Mouse (Mus musculus): ENCODE data around the gene Rd3. TPM values are rescaled to one million over a fixed set of nuclear protein-coding genes. Genes with fewer than 3 reads are reported as not detected.
A peak's percentile ranks its signal among the peaks of the same experiment; 100 is the strongest.

Rd3 gene
- polyA plus RNA-seq, 1 experiment = not detected

DNA sequence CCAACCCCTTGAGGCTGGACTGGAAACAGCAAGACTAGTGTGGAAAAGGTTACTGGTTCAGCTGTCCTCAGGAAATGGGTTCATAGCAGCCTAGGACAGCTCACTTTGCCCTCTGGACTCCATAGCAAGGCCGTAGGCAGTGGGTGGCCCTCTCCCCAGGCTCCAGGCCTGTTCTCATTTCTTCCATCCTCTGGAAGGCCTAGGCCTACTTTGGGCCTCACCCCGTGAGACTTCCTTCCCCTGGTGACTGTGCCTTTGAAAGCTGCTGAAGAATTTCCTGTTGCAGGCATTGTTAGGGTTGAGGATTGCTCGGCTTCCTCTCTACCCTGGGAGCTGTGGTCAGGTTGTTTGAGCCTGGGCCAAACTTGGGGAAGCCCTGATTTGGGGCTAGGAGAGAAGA is 22.1 kb upstream of the Rd3 start:
- peaks cover 9% of the 10 kb centered on the region for H3K4me1 ChIP-seq (ENCODE audit: control insufficient read depth, insufficient read depth, low read length)
- no peak overlapping the region for H3K4me3 ChIP-seq (replicated peaks; ENCODE audit: control insufficient read depth, low read depth, low read length)
- H3K27ac ChIP-seq (ENCODE audit: control insufficient read depth, insufficient read depth, low read depth, low read length, poor library complexity) = peak overlapping the region; percentile 82
- TF ChIP-seq CTCF (IDR thresholded peaks at IDR 0.05; ENCODE audit: control insufficient read depth, insufficient read depth, low read length) = no peak
- no peak for TF ChIP-seq POLR2A (IDR thresholded peaks at IDR 0.05; ENCODE audit: borderline replicate concordance, control insufficient read depth, low read depth, low read length)
- WGBS = 1% methylated on average over 3 of the region's 3 CpGs

DNA sequence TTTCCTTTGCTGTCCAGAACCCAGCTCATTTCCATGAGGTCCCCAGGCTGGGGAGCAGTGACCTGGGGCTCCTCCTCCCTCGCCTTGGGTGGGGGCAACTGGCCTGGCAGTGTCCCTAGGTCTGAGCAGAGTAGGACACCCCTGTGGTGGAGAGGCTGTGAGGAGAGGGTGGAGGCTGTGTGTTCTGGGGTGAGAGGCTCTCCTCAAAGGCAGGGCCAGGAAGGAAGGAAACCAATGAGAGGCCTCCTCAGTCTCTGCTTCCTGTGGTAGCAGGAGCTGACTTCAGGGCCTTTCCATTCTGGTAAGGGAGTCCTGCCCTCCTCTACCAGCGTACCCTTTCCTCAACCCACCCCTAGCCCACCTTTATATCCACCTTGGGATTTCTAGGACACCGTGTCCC is 20.9 kb upstream of the Rd3 start:
- Histone ChIP-seq H3K27ac (ENCODE audit: control insufficient read depth, insufficient read depth, low read depth, low read length, poor library complexity) (peak overlapping the region; percentile 82), H3K4me1 (ENCODE audit: control insufficient read depth, insufficient read depth, low read length) (peaks cover 9% of the 10 kb centered on the region), H3K4me3 (replicated peaks; ENCODE audit: control insufficient read depth, low read depth, low read length) (peak overlapping the region; percentile 45)
- 24% methylated on average over 3 of the region's 3 CpGs for WGBS
- no peak for TF ChIP-seq CTCF (IDR thresholded peaks at IDR 0.05; ENCODE audit: control insufficient read depth, insufficient read depth, low read length)
- no peak for TF ChIP-seq POLR2A (IDR thresholded peaks at IDR 0.05; ENCODE audit: borderline replicate concordance, control insufficient read depth, low read depth, low read length)

DNA sequence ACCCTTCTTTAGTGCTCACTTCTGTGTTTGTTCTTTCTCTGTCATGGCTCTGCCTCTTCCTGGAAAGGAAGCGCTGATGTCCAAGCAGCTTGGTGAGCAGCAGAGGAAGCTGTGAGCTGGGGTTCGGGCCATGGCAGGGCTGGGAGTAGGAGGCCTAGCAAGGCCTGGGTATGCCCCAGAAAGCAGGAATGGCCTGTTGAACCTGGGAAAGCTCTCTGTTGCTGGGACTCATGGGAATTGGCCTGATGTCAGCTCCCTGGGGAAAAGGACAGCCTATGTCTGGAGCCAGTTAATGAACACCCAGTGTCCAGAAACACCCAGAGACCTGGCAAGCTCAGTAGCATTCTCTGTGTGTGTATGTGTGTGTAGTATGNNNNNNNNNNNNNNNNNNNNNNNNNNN is 20.3 kb upstream of the Rd3 start:
- Histone ChIP-seq H3K27ac (ENCODE audit: control insufficient read depth, insufficient read depth, low read depth, low read length, poor library complexity) (peak overlapping the region; percentile 82), H3K4me3 (replicated peaks; ENCODE audit: control insufficient read depth, low read depth, low read length) (peak overlapping the region; percentile 24), H3K4me1 (ENCODE audit: control insufficient read depth, insufficient read depth, low read length) (peaks cover 9% of the 10 kb centered on the region)
- WGBS = 48% methylated on average over 2 of the region's 2 CpGs
- TF ChIP-seq POLR2A (IDR thresholded peaks at IDR 0.05; ENCODE audit: borderline replicate concordance, control insufficient read depth, low read depth, low read length) (no peak), CTCF (IDR thresholded peaks at IDR 0.05; ENCODE audit: control insufficient read depth, insufficient read depth, low read length) (no peak)

DNA sequence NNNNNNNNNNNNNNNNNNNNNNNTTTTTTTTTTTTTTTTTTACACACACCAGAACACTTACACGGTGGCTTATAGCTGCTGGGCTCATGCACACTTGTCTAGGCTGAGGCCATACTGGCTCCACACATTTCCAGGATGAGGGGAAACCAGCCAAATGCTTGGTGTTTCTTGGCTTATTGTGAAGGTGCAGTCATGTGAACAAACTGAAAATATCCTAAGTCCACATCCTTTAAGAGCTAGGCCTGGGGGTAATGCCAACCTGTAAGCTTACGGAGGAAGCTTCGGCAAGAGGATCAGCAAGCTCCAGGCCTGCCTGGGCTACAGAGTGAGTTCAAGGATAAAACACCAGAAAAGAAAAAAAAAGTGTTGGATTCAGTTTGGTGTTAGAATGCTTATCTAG is 19.8 kb upstream of the Rd3 start:
- Histone ChIP-seq H3K4me1 (ENCODE audit: control insufficient read depth, insufficient read depth, low read length) (peaks cover 9% of the 10 kb centered on the region), H3K27ac (ENCODE audit: control insufficient read depth, insufficient read depth, low read depth, low read length, poor library complexity) (no peak overlapping the region; the same call in 1 of the 2 replicates), H3K4me3 (replicated peaks; ENCODE audit: control insufficient read depth, low read depth, low read length) (no peak overlapping the region)
- no peak for TF ChIP-seq POLR2A (IDR thresholded peaks at IDR 0.05; ENCODE audit: borderline replicate concordance, control insufficient read depth, low read depth, low read length)
- no peak for TF ChIP-seq CTCF (IDR thresholded peaks at IDR 0.05; ENCODE audit: control insufficient read depth, insufficient read depth, low read length)
- 70% methylated on average over 3 of the region's 3 CpGs for WGBS

DNA sequence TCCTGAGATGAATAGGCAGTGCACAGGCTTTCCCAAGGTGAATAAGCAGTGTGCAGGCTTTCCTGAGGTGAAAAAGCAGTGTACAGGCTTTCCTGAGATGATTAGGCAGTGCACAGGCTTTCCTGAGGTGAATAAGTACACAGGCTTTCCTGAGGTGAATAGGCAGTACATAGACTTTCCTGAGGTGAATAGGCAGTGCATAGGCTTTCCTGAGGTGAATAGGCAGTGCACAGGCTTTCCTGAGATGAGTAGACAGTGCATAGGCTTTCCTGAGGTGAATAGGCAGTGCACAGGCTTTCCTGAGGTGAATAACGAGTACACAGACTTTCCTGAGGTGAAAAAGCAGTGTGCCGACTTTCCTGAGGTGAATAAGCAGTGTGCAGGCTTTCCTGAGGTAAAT is 16.2 kb upstream of the Rd3 start:
- Histone ChIP-seq H3K4me3 (replicated peaks; ENCODE audit: control insufficient read depth, low read depth, low read length) (no peak overlapping the region), H3K27ac (ENCODE audit: control insufficient read depth, insufficient read depth, low read depth, low read length, poor library complexity) (no peak overlapping the region), H3K4me1 (ENCODE audit: control insufficient read depth, insufficient read depth, low read length) (peaks cover 2% of the 10 kb centered on the region; the same call in 1 of the 2 replicates)
- TF ChIP-seq CTCF (IDR thresholded peaks at IDR 0.05; ENCODE audit: control insufficient read depth, insufficient read depth, low read length) (no peak), POLR2A (IDR thresholded peaks at IDR 0.05; ENCODE audit: borderline replicate concordance, control insufficient read depth, low read depth, low read length) (no peak)
- 37% methylated on average over 2 of the region's 2 CpGs for WGBS

DNA sequence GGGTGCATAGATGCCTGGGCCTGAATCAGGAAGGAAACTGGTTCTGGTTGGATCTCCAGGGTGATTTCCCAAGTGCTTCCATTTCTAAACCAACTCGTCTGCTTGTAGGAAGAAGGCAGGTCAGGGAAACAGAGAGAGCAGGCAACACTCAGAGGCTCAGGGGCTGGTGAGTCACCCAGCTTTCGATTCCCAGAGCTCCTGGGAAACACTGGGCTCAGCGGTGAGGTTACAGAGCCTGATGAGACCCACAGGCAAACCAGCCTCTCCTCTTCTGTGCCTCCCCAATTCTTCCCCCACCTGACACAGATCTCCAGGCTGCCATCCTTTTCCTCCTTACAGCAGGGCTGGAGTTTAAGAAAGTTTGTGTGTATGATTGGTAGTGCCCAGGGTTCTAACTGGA is 13.8 kb upstream of the Rd3 start:
- Histone ChIP-seq H3K4me1 (ENCODE audit: control insufficient read depth, insufficient read depth, low read length) (peaks cover 2% of the 10 kb centered on the region; the same call in 1 of the 2 replicates), H3K4me3 (replicated peaks; ENCODE audit: control insufficient read depth, low read depth, low read length) (no peak overlapping the region), H3K27ac (ENCODE audit: control insufficient read depth, insufficient read depth, low read depth, low read length, poor library complexity) (no peak overlapping the region)
- no peak for TF ChIP-seq CTCF (IDR thresholded peaks at IDR 0.05; ENCODE audit: control insufficient read depth, insufficient read depth, low read length)
- TF ChIP-seq POLR2A (IDR thresholded peaks at IDR 0.05; ENCODE audit: borderline replicate concordance, control insufficient read depth, low read depth, low read length) = no peak
- 68% methylated on average over 3 of the region's 3 CpGs for WGBS

DNA sequence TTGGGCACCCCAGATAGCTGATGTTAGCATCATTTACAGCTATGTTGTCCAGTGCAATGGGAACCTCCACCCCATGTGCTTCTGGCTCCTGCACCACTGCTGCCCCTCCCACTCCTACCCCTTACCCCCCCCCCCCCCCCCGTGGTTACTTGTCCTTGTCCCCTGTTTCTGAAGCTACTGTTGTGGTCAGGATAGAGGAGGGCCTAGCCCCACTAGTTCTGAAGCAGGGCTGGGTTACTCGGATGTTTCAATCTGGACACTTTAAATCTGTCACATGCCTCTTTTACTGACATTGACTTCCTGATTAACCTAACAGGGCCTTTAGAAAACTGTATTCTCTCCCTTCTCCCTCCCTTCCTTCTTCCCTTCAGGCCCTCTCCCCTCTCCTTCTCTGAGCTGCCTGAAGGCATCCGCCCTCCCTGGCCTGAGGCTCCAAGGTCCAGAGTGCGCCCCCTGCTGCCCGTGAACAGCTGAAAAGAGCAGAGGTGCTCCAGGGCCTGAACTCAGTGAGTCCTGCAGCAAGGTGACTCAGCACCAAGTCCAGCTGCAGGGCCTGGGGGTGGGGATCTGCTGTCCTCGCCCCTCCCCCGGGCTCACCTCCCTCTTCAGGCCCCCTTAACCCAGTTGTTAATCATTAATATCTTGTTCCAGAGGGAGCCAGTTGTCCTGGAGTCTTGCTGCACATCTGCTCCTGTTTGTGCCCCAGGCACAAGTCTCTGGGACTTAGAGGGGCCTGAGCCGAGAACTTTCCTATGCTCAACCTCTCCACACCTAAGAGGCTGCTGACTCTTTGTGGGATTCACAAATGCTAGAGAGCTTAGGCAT is 13.0 kb upstream of the Rd3 start:
- no peak overlapping the region; the same call in 1 of the 2 replicates for H3K27ac ChIP-seq (ENCODE audit: control insufficient read depth, insufficient read depth, low read depth, low read length, poor library complexity)
- no peaks in the 10 kb centered on the region; the same call in 1 of the 2 replicates for H3K4me1 ChIP-seq (ENCODE audit: control insufficient read depth, insufficient read depth, low read length)
- TF ChIP-seq CTCF (IDR thresholded peaks at IDR 0.05; ENCODE audit: control insufficient read depth, insufficient read depth, low read length) (peak; percentile 89), POLR2A (IDR thresholded peaks at IDR 0.05; ENCODE audit: borderline replicate concordance, control insufficient read depth, low read depth, low read length) (no peak)
- H3K4me3 ChIP-seq (replicated peaks; ENCODE audit: control insufficient read depth, low read depth, low read length) = no peak overlapping the region
- WGBS = 20% methylated on average over 8 of the region's 8 CpGs

DNA sequence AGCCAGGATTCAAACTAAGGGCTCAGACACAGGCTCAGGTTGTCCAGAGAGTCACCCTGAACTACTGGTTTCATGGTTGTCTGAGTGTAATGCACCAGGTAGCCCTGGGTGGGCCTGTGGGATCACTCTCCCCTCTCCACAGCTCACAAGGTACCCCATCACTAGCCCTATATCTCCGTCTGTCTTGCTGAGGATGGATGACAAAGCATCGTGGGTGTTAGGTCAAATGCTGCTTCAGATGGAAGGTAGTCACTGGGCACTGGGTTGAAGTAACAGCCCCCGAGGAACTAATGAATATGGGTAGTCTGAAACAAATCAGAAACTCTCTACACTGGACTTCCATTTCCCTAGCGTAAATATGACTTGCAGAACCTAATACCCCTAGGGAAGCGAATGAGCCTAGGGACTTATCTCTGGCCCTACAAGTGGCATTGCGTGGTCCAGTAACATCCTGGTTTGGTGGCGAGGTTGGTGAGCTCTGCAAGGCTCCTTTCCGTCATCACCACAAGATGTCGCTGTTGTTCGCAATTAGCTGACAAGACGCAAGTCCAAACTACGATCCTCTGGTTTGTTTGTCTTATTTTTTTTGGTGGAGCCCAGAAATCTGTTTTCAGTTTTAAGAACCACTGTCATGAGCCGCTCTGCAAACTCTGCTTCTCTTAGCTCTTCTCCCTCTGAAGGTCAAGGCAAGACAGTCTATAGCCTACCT is 12.2 kb upstream of the Rd3 start:
- H3K4me3 ChIP-seq (replicated peaks; ENCODE audit: control insufficient read depth, low read depth, low read length) = no peak overlapping the region
- TF ChIP-seq POLR2A (IDR thresholded peaks at IDR 0.05; ENCODE audit: borderline replicate concordance, control insufficient read depth, low read depth, low read length) = no peak
- TF ChIP-seq CTCF (IDR thresholded peaks at IDR 0.05; ENCODE audit: control insufficient read depth, insufficient read depth, low read length) = peak; percentile 94
- H3K27ac ChIP-seq (ENCODE audit: control insufficient read depth, insufficient read depth, low read depth, low read length, poor library complexity) = no peak overlapping the region
- H3K4me1 ChIP-seq (ENCODE audit: control insufficient read depth, insufficient read depth, low read length) = no peaks in the 10 kb centered on the region; the same call in 1 of the 2 replicates
- 13% methylated on average over 13 of the region's 13 CpGs for WGBS
